Mouse (Mus musculus): Measurements from ENCODE around the gene Ppif. TPM values are rescaled to one million over a fixed set of nuclear protein-coding genes. Genes with fewer than 3 reads are reported as not detected.

The Ppif gene
- total RNA-seq, 1 experiment, result 27.0 TPM

GRCm38 (mm10) chr14:25696356-25696755 lies 2.4 kb downstream of the Ppif start:
- H3K4me3 ChIP-seq (ENCODE audit: insufficient read depth in 1 of 2, low read depth in 1 of 2, low read length in 2 of 2, poor library complexity in 1 of 2, severe bottlenecking in 1 of 2), result no peak overlapping the region

GRCm38 (mm10) chr14:25701986-25702385 lies 8.0 kb downstream of the Ppif start:
- no peak for TF ChIP-seq ZNF384 (IDR thresholded peaks at IDR 0.05; ENCODE audit: low read depth, low read length)
- TF ChIP-seq ZC3H11A (IDR thresholded peaks at IDR 0.05; ENCODE audit: borderline replicate concordance, low read depth, low read length), result peak; percentile 55; the same call in 1 of the 2 replicates
- H3K4me3 ChIP-seq (ENCODE audit: insufficient read depth in 1 of 2, low read depth in 1 of 2, low read length in 2 of 2, poor library complexity in 1 of 2, severe bottlenecking in 1 of 2), result no peak overlapping the region
- peaks cover 23% of the 10 kb centered on the region for H3K36me3 ChIP-seq (ENCODE audit: control insufficient read depth, insufficient read depth, low read length, poor library complexity, severe bottlenecking)
- H3K9ac ChIP-seq (ENCODE audit: insufficient read depth, low read depth, low read length, poor library complexity, severe bottlenecking), result no peak overlapping the region
- H3K27ac ChIP-seq (ENCODE audit: insufficient read depth, low read depth, low read length, poor library complexity, severe bottlenecking), result no peak overlapping the region
- no peaks in the 10 kb centered on the region for H3K4me1 ChIP-seq (ENCODE audit: control insufficient read depth in 2 of 2, insufficient read depth in 2 of 2, low read length in 2 of 2, poor library complexity in 1 of 2)
- DNase-seq (ENCODE audit: low read depth, low spot score), result peak; percentile 47
- H3K9me3 ChIP-seq (ENCODE audit: control insufficient read depth, insufficient read depth, low read depth, low read length), result no peaks in the 10 kb centered on the region
- in situ Hi-C loops (cut with MboI; ENCODE audit: low sequenced_read_pairs in 2 of 2, unreplicated experiment in 2 of 2), result loop anchor here in 1 of 2 experiments (10.0 kb wide), 1 partner anchor 57 kb away; no protein-coding TSS in a partner anchor

More at GRCm38 (mm10) chr14:25696356-25696755, 2.4 kb downstream of the Ppif start:
- TF ChIP-seq HCFC1 (IDR thresholded peaks at IDR 0.05; ENCODE audit: borderline replicate concordance, insufficient read depth, low read length) (no peak), CHD2 (IDR thresholded peaks at IDR 0.05; ENCODE audit: low read depth, low read length) (no peak), ZC3H11A (IDR thresholded peaks at IDR 0.05; ENCODE audit: borderline replicate concordance, low read depth, low read length) (no peak), ZNF384 (IDR thresholded peaks at IDR 0.05; ENCODE audit: low read depth, low read length) (no peak), MAFK (IDR thresholded peaks at IDR 0.05; ENCODE audit: insufficient read depth, low read depth, low read length) (no peak)
- Histone ChIP-seq H3K9me3 (ENCODE audit: control insufficient read depth, insufficient read depth, low read depth, low read length) (no peaks in the 10 kb centered on the region), H3K36me3 (ENCODE audit: control insufficient read depth, insufficient read depth, low read length, poor library complexity, severe bottlenecking) (peaks cover 36% of the 10 kb centered on the region), H3K4me1 (ENCODE audit: control insufficient read depth in 2 of 2, insufficient read depth in 2 of 2, low read length in 2 of 2, poor library complexity in 1 of 2) (peaks cover 0 to 14% of the 10 kb centered on the region in 2 experiments; a peak in 2 of 4 replicates), H3K9ac (ENCODE audit: insufficient read depth, low read depth, low read length, poor library complexity, severe bottlenecking) (no peak overlapping the region), H3K27ac (ENCODE audit: insufficient read depth, low read depth, low read length, poor library complexity, severe bottlenecking) (no peak overlapping the region)
- in situ Hi-C loops (cut with MboI; ENCODE audit: low sequenced_read_pairs in 2 of 2, unreplicated experiment in 2 of 2), result no loop called here
- no peak for DNase-seq (ENCODE audit: low read depth, low spot score)

GRCm38 (mm10) chr14:25707691-25708181 lies 13.8 kb downstream of the Ppif start:
- Histone ChIP-seq H3K9ac (ENCODE audit: insufficient read depth, low read depth, low read length, poor library complexity, severe bottlenecking) (no peak overlapping the region), H3K4me1 (ENCODE audit: control insufficient read depth in 2 of 2, insufficient read depth in 2 of 2, low read length in 2 of 2, poor library complexity in 1 of 2) (peaks cover 0 to 9% of the 10 kb centered on the region in 2 experiments; a peak in 1 of 4 replicates), H3K27ac (ENCODE audit: insufficient read depth, low read depth, low read length, poor library complexity, severe bottlenecking) (no peak overlapping the region), H3K4me3 (ENCODE audit: insufficient read depth in 1 of 2, low read depth in 1 of 2, low read length in 2 of 2, poor library complexity in 1 of 2, severe bottlenecking in 1 of 2) (no peak overlapping the region), H3K9me3 (ENCODE audit: control insufficient read depth, insufficient read depth, low read depth, low read length) (no peaks in the 10 kb centered on the region), H3K36me3 (ENCODE audit: control insufficient read depth, insufficient read depth, low read length, poor library complexity, severe bottlenecking) (no peaks in the 10 kb centered on the region)
- TF ChIP-seq CHD2 (IDR thresholded peaks at IDR 0.05; ENCODE audit: low read depth, low read length), result no peak
- TF ChIP-seq ZC3H11A (IDR thresholded peaks at IDR 0.05; ENCODE audit: borderline replicate concordance, low read depth, low read length), result peak; percentile 69; the same call in 1 of the 2 replicates
- DNase-seq (ENCODE audit: low read depth, low spot score), result no peak
- in situ Hi-C loops (cut with MboI; ENCODE audit: low sequenced_read_pairs in 2 of 2, unreplicated experiment in 2 of 2), result loop anchor here in 1 of 2 experiments (10.0 kb wide), 1 partner anchor 63 kb away; no protein-coding TSS in a partner anchor

GRCm38 (mm10) chr14:25708451-25708850 lies 14.5 kb downstream of the Ppif start:
- TF ChIP-seq CHD2 (IDR thresholded peaks at IDR 0.05; ENCODE audit: low read depth, low read length), result no peak
- TF ChIP-seq ZC3H11A (IDR thresholded peaks at IDR 0.05; ENCODE audit: borderline replicate concordance, low read depth, low read length), result no peak
- no peak for TF ChIP-seq HCFC1 (IDR thresholded peaks at IDR 0.05; ENCODE audit: borderline replicate concordance, insufficient read depth, low read length)
- TF ChIP-seq ZNF384 (IDR thresholded peaks at IDR 0.05; ENCODE audit: low read depth, low read length), result no peak
- no peak for TF ChIP-seq MAFK (IDR thresholded peaks at IDR 0.05; ENCODE audit: insufficient read depth, low read depth, low read length)
- Histone ChIP-seq H3K9ac (ENCODE audit: insufficient read depth, low read depth, low read length, poor library complexity, severe bottlenecking) (no peak overlapping the region), H3K27ac (ENCODE audit: insufficient read depth, low read depth, low read length, poor library complexity, severe bottlenecking) (no peak overlapping the region), H3K4me3 (ENCODE audit: insufficient read depth in 1 of 2, low read depth in 1 of 2, low read length in 2 of 2, poor library complexity in 1 of 2, severe bottlenecking in 1 of 2) (no peak overlapping the region), H3K36me3 (ENCODE audit: control insufficient read depth, insufficient read depth, low read length, poor library complexity, severe bottlenecking) (no peaks in the 10 kb centered on the region), H3K4me1 (ENCODE audit: control insufficient read depth in 2 of 2, insufficient read depth in 2 of 2, low read length in 2 of 2, poor library complexity in 1 of 2) (peaks cover 0 to 9% of the 10 kb centered on the region in 2 experiments; a peak in 1 of 4 replicates), H3K9me3 (ENCODE audit: control insufficient read depth, insufficient read depth, low read depth, low read length) (no peaks in the 10 kb centered on the region)
- DNase-seq (ENCODE audit: low read depth, low spot score), result no peak
- in situ Hi-C loops (cut with MboI; ENCODE audit: low sequenced_read_pairs in 2 of 2, unreplicated experiment in 2 of 2), result loop anchor here in 1 of 2 experiments (10.0 kb wide), 1 partner anchor 64 kb away; no protein-coding TSS in a partner anchor

GRCm38 (mm10) chr14:25708917-25709316 lies 15.0 kb downstream of the Ppif start:
- in situ Hi-C loops (cut with MboI; ENCODE audit: low sequenced_read_pairs in 2 of 2, unreplicated experiment in 2 of 2), result loop anchor here in 1 of 2 experiments (10.0 kb wide), 1 partner anchor 64 kb away; no protein-coding TSS in a partner anchor
- Histone ChIP-seq H3K27ac (ENCODE audit: insufficient read depth, low read depth, low read length, poor library complexity, severe bottlenecking) (no peak overlapping the region), H3K9me3 (ENCODE audit: control insufficient read depth, insufficient read depth, low read depth, low read length) (no peaks in the 10 kb centered on the region), H3K4me1 (ENCODE audit: control insufficient read depth in 2 of 2, insufficient read depth in 2 of 2, low read length in 2 of 2, poor library complexity in 1 of 2) (peaks cover 0 to 9% of the 10 kb centered on the region in 2 experiments; a peak in 1 of 4 replicates), H3K36me3 (ENCODE audit: control insufficient read depth, insufficient read depth, low read length, poor library complexity, severe bottlenecking) (no peaks in the 10 kb centered on the region), H3K9ac (ENCODE audit: insufficient read depth, low read depth, low read length, poor library complexity, severe bottlenecking) (no peak overlapping the region), H3K4me3 (ENCODE audit: insufficient read depth in 1 of 2, low read depth in 1 of 2, low read length in 2 of 2, poor library complexity in 1 of 2, severe bottlenecking in 1 of 2) (no peak overlapping the region)
- TF ChIP-seq ZNF384 (IDR thresholded peaks at IDR 0.05; ENCODE audit: low read depth, low read length) (no peak), ZC3H11A (IDR thresholded peaks at IDR 0.05; ENCODE audit: borderline replicate concordance, low read depth, low read length) (no peak), MAFK (IDR thresholded peaks at IDR 0.05; ENCODE audit: insufficient read depth, low read depth, low read length) (no peak), HCFC1 (IDR thresholded peaks at IDR 0.05; ENCODE audit: borderline replicate concordance, insufficient read depth, low read length) (no peak), CHD2 (IDR thresholded peaks at IDR 0.05; ENCODE audit: low read depth, low read length) (no peak)
- DNase-seq (ENCODE audit: low read depth, low spot score), result no peak

Data from ES-E14 (cell line).